Mouse (Mus musculus) neural tube, postnatal 0 days (tissue): Measurements from ENCODE around the gene Shisa2. TPM values are rescaled to one million over a fixed set of nuclear protein-coding genes. Genes with fewer than 3 reads are reported as not detected.

Experiments
- polyA plus RNA-seq: library from polyadenylated mRNA; unstranded; fragments of >200 nt; fragmentation: Nextera tagmentation; extraction: Ambion mirVana; gene quantifications from 2 replicates; pipeline ENCODE4 v1.2.1, GENCODE M21; 2015

The Shisa2 gene
- 4.8 and 5.6 TPM in 2 replicates for polyA plus RNA-seq

GRCm38 (mm10) chr14:59625158-59625805 is at the start of gene Shisa2:
Shisa2 (plus strand) TSS chr14:59625308.

GRCm38 (mm10) chr14:59597398-59598259 is 27.5 kb upstream of the Shisa2 start, which contains the start of gene Cdadc1:
Cdadc1 (minus strand) TSS chr14:59597959.

Other genes starting within 250 kb of the Shisa2 start
- 0.14 TPM in 1 of 2 replicates, not detected in the other for gene Phf11c, start 229.9 kb upstream of the Shisa2 start, polyA plus RNA-seq
- 3.5 and 4.7 TPM in 2 replicates for gene Setdb2, start 184.4 kb upstream of the Shisa2 start, polyA plus RNA-seq
- gene Cab39l, start 184.3 kb upstream of the Shisa2 start, polyA plus RNA-seq, result 19.4 and 22.9 TPM in 2 replicates
- gene Cdadc1, start 27.3 kb upstream of the Shisa2 start, polyA plus RNA-seq, result 29.6 and 31.6 TPM in 2 replicates